Mouse (Mus musculus) activated CD4-positive, CD25-positive, alpha-beta regulatory T cell, adult 9 weeks (primary cell): ENCODE measurements around the gene Btbd18. TPM values are rescaled to one million over a fixed set of nuclear protein-coding genes. Genes with fewer than 3 reads are reported as not detected.

Experiments used
- polyA plus RNA-seq: library from polyadenylated mRNA; unstranded; fragments of 100-300 nt; shearing (Covaris generic); gene quantifications from one replicate; pipeline ENCODE4 v1.2.1, GENCODE M21; 2017

Gene Btbd18
- 0.12 TPM for polyA plus RNA-seq

GRCm38 (mm10) chr2:84658806-84659205 lies at the start of gene Btbd18:
Gene Btbd18, plus strand, starts transcription at chr2:84659079.

DNA sequence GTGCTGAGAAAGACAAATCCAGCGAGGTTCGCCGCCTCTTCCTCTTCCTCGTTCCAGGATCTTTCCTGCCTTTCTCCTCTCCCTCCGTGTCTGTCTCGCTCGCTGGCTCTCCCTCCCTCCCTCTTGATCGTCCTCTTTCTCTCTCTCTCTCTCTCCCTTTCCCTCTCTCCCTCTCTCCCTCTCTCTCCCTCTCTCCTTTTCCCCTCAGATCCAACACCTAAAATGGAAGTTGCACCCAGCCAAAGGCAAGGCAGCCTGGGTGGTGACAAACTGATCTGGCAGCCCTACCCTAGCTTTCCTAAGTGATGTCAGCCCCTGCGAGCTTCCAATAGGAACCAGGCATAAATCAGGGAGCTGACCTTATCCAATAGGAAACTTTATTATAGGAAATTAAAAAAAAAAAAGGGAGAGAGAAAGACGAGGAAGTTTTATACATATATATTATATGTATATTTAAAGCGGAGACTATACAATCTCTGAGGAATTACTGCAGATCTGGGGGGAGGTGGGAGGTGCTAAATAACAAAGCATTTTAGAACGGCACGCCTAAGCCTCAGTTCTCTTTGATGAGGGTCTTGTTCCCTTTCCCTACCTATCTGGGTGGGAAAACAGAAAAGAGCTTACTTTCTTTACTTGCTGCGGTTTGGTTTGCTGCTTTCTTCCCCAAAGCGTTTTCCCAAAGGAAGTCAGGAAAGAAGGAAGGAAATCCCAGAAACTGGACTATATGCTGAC lies 8.2 kb upstream of the Btbd18 start, which contains the start of gene Ctnnd1:
Gene Ctnnd1, minus strand, starts transcription at position 302 of the 732 bp plus-strand sequence.

GRCm38 (mm10) chr2:84670569-84670933 lies 11.7 kb downstream of the Btbd18 start, which contains the start of gene Selenoh:
Gene Selenoh, minus strand, starts transcription at chr2:84670770.

DNA sequence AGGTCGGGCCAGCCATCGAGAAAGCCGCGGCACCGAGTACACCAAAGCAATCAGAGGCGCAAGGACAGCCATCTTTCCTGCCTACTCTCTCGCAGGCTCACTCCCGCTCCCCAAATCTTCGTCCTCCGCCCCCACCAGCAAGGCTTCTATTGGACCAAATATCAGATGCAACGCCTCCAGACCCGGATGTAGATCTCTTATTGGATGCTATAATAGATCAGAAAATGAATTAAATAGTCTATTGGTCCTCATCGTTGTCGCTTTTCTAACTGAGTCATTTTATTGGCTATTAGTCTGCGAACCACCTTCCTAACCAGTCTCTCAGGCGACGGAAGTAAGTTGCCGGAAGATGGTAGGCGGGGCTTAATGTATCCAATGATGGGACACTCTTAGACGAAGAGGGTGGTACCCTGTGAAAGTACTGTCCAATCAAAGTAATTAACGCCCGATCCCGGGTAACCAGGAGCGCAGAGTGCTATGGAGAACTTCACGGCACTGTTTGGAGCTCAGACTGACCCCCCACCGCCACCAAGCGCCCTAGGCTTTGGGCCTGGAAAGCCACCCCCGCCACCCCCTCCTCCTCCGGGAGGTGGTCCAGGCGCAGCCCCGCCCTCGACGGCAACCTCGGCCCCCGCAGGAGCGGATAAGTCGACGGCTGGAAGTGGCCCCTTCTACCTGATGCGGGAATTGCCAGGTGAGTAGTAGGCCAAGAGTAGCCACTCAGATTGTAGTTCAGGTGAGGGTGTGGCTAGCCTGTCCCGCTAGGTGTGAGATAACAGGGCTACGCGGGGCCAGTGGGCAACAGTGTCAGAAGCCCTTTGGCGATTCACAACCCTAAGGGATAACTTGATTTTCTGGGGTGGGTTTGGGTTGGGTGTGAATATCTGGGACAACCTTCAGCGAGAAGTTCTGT lies 19.3 kb downstream of the Btbd18 start, which contains the start of the genes Gm28635 and Med19:
Gene Gm28635, minus strand, starts transcription at position 74 of the 913 bp plus-strand sequence.
Gene Med19, plus strand, starts transcription at position 435 of the 913 bp plus-strand sequence.

DNA sequence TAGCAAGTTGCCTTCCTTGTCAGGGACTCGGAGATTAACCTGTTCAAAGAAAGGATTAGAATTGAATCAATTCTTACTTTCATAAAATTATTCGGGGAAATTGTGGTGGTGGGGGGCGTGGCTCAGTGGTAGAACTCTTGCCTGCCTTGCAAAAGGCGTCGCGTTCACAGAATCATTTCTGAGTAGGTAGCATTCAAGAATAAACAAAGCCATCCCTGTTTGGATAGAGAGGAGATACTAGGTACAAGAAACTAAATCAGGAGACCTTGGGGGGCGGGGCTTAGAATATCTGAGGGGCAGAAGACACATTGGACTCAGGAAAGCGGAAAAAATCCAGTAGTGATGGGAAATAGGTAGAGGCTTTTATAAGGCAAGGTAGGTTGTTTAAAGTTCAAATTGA lies 20.1 kb downstream of the Btbd18 start, which contains the start of gene Tmx2:
Gene Tmx2, minus strand, starts transcription at position 125 of the 400 bp plus-strand sequence.

GRCm38 (mm10) chr2:84714811-84715561 lies 56.1 kb downstream of the Btbd18 start, which contains the start of gene Zdhhc5:
Gene Zdhhc5, minus strand, starts transcription at chr2:84715180.

Other genes starting within 250 kb of the Btbd18 start
- 31.9 TPM for gene Calcrl, start 233.7 kb upstream of the Btbd18 start, polyA plus RNA-seq
- gene Tfpi, start 182.3 kb upstream of the Btbd18 start, polyA plus RNA-seq = 11.0 TPM
- gene Ctnnd1, start 8.3 kb upstream of the Btbd18 start, polyA plus RNA-seq = 2.9 TPM
- 89.0 TPM for gene Selenoh, start 11.7 kb downstream of the Btbd18 start, polyA plus RNA-seq
- gene Gm28635, start 19.0 kb downstream of the Btbd18 start, polyA plus RNA-seq = not detected
- gene Med19, start 19.3 kb downstream of the Btbd18 start, polyA plus RNA-seq = 41.4 TPM
- gene Tmx2, start 20.1 kb downstream of the Btbd18 start, polyA plus RNA-seq = 108 TPM
- gene Zdhhc5, start 56.1 kb downstream of the Btbd18 start, polyA plus RNA-seq = 23.4 TPM
- gene Clp1, start 68.3 kb downstream of the Btbd18 start, polyA plus RNA-seq = 62.7 TPM
- gene Ypel4, start 75.0 kb downstream of the Btbd18 start, polyA plus RNA-seq = 2.3 TPM
- gene Gm19426, start 84.6 kb downstream of the Btbd18 start, polyA plus RNA-seq = not detected
- not detected for gene Serping1, start 116.4 kb downstream of the Btbd18 start, polyA plus RNA-seq
- gene Ube2l6, start 139.7 kb downstream of the Btbd18 start, polyA plus RNA-seq = 77.5 TPM
- gene Smtnl1, start 163.6 kb downstream of the Btbd18 start, polyA plus RNA-seq = not detected
- 34.2 TPM for gene Timm10, start 167.9 kb downstream of the Btbd18 start, polyA plus RNA-seq
- 12.3 TPM for gene Slc43a1, start 179.8 kb downstream of the Btbd18 start, polyA plus RNA-seq
- gene Rtn4rl2, start 227.6 kb downstream of the Btbd18 start, polyA plus RNA-seq = not detected